8 mouse cellular contexts compared by ENCODE assay signal in the genomic region with DNA sequence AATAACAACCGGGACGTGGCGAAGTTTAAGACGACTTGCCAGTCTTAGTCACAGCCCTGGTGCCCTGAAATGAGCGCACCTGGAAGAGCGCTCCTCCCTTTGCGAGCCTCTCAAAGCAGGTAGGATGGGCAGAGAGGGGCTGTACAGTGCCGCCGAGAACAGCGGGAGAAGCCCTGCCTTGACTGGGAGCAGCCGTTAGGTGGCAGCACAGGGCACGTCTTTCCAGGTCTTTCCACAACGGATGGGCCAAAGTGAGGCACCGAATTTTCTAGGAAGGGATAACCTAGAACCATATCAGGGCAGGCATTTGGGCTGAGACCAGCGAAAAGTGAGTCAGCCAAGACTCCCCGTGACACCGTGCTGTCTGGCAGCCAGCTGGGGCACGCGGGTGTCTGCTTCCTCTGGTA.
DNase-seq lines count a peak whose midpoint lies in the region; ATAC-seq and TF ChIP-seq lines count a peak whose summit lies in the region.

No protein-coding gene starts in this region.

- peak overlapping the region; percentile 51 for H3K9ac ChIP-seq in hindbrain, embryonic 14.5 days

- ATAC-seq in Patski, result peak; percentile 91
- ATAC-seq in hindbrain, embryonic 14.5 days (ENCODE audit: low FRiP score), result peak; percentile 80

- no peak overlapping the region for H3K27ac ChIP-seq in hindbrain, embryonic 14.5 days

- peak overlapping the region; percentile 31 for H3K4me3 ChIP-seq in hindbrain, embryonic 14.5 days (replicated peaks; ENCODE audit: low read length)

- peaks cover 5% of the 10 kb centered on the region; the same call in 1 of the 2 replicates for H3K4me1 ChIP-seq in hindbrain, embryonic 14.5 days (replicated peaks; ENCODE audit: control insufficient read depth, insufficient read depth, low read length)

- peak; percentile 96 for TF ChIP-seq CTCF in Patski (IDR thresholded peaks at IDR 0.05)

- CTCF ChIA-PET in Patski (lab: Charles Lee), result interaction anchor here (0.7 to 5.8 kb wide), 18 partner anchors 13 to 123 kb away, joined by 3 to 33 read pairs (median 4); no protein-coding TSS in a partner anchor

- peak overlapping the region; percentile 59 for H3K4me2 ChIP-seq in hindbrain, embryonic 14.5 days (replicated peaks)

- POLR2A ChIA-PET in Patski (lab: Charles Lee), result interaction anchor here (0.7 to 0.9 kb wide), 3 partner anchors 101 to 115 kb away, joined by 3 to 5 read pairs (median 3); no protein-coding TSS in a partner anchor

- H3K27me3 ChIP-seq in Patski, result no peaks in the 10 kb centered on the region
- no peaks in the 10 kb centered on the region for H3K27me3 ChIP-seq in hindbrain, embryonic 14.5 days (ENCODE audit: control insufficient read depth, insufficient read depth, low read length)

- H3K36me3 ChIP-seq in hindbrain, embryonic 14.5 days (replicated peaks; ENCODE audit: control insufficient read depth, insufficient read depth), result no peaks in the 10 kb centered on the region

- 6% methylated on average over 19 of the region's 19 CpGs for WGBS in hindbrain, embryonic 14.5 days

- H3K9me3 ChIP-seq in hindbrain, embryonic 14.5 days (ENCODE audit: control insufficient read depth, low read length), result no peaks in the 10 kb centered on the region

- in situ Hi-C loops in Patski (cut with MboI; ENCODE audit: low pct_unique_long_range_greater_than_20kb), result no loop called here

- peak; percentile 68 for DNase-seq in Patski (ENCODE audit: low read depth, low spot score)
- DNase-seq in cerebellum, postnatal 10 days, result peak; percentile 93
- DNase-seq in frontal cortex, postnatal 25 days (ENCODE audit: low spot score in 2 of 2), result peak; percentile 72 to 81
- DNase-seq in hindbrain, embryonic 14.5 days (ENCODE audit: low spot score), result peak; percentile 85
- DNase-seq in layer of hippocampus, postnatal 36 days, result peak; percentile 79 to 89
- peak; percentile 83 for DNase-seq in lung, postnatal 25 days (ENCODE audit: low spot score)
- DNase-seq in retina, postnatal 7 days (ENCODE audit: low read depth, low spot score), result peak; percentile 56
- DNase-seq in urinary bladder, adult 2 months (ENCODE audit: low spot score), result peak; percentile 68
